Mouse (Mus musculus) Muller cell, postnatal 12 days (primary cell): Measurements from ENCODE around the gene Vps51.

Source experiments
- DNase-seq: peaks from one replicate; pipeline ENCODE4 v3.0.0-alpha.2; 2015; ENCODE audit errors: inconsistent ontology term

The Vps51 gene

DNA sequence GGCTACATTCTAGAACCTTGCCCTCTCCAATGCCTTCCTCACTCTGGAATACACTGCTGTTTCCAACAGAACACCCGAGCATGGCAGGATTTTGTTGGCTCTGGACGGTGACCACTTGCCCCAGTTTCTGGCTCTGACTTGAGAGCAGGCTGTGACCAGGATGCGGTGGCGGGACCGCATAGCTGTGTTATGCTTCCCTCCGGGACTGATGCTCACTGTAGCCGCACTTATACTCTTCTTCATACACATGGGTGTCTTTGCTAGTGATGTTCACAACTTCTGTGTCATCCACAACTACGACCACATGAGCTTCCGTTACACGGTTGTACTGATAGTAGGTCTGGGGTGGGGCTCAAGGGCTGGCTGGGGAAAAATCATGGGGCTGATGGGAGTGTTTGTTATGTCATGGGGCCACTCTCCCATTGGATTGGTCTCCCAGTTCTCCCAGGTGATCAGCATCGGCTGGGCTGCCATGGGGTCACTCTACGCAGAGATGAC lies 3.0 kb upstream of the Vps51 start, which contains the start of gene Tmem262:
TSS of gene Tmem262 (plus strand) at position 51 of the 498 bp plus-strand sequence.
- no peak for DNase-seq

DNA sequence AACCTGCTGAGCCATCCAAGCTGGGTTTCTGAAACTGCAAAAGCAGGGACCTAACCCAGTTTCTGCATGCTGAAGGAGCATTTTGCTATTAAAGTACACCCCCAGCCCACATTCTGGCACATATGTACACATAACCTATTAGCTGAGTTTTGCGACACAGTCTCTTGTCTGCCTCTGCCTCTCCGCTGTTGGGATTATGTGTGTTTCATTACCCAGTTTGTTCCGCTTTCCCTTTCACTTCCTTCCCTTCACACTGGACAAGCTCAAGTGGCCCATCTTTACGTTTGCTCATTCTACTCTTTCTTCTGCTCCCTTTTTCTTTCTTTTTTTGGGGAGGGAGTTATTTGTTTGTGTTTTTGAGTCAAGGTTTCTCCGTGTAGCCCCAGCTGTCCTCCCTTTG lies 3.1 kb downstream of the Vps51 start:
- no peak for DNase-seq

DNA sequence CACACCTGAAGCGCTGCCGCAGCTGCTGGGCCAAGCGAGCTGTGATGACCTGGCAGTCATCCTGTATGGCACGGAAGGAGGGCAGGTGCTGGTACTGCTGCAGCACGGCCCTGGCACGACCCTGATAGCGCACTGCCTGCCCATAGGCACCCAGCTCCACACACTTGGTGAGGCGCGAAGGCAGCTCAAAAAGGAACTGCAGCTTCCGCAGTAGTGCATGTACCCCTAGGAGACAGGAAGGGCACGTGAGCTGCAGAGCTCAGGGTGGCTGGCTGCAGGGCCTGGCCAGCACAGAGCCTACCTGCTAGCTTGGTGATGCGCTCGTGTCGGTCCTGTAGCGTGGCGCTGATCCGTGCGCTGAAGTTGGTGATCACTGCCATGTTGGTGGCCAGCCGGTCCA lies 5.8 kb downstream of the Vps51 start:
- no peak for DNase-seq

DNA sequence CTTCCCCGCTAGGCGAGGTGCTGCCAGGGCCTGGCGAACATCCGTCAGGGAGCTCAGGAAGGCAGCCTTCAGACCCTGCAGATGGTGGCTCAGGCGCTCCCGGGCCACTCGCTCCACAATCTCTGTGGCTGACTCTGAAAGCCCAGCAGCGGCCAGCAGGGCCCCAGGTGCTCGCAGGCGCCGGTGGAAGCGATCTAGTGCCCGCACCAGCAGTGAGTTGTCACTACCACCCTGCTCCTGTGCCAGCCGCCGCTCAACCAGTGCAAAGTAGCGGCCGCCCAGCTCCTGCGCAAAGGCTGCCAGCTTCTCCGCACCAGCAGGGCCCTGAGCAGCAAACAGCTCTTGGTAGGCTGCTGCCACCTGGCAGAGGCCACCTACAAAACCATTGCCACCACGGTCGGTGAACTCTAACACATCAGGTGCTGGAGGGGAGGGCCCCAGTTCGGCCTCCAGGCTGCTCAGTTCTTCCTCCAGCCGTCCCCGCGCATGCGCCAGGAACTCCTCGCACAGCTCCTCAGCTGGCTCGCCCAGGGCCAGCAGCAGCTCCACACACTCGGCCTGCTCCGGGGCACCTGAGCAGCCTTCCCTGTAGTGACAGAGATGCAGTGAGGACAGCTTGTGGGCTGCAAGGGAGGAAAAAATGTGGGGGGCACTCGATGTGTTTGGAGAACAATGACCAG lies 6.3 kb downstream of the Vps51 start:
- DNase-seq, result no peak

DNA sequence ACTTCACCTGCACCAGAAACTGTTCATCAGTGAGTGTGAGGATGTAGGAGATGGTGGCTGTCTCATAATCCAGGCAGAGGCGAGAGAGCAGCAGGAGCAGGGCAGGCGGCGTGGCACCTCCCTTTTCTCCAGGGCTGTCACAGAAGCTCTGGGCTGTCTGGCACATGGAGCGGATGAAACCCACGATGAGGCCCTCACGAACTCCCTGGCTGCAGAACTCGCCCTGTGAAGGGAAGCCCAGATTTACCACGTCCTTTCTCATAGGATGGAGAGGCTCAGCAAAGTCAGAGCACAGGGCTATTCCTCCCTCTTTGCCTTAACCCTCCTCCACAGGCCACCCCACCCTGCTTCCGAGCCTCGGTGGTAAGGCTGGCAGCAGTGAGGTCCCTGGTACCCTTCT lies 7.2 kb downstream of the Vps51 start:
- no peak for DNase-seq

DNA sequence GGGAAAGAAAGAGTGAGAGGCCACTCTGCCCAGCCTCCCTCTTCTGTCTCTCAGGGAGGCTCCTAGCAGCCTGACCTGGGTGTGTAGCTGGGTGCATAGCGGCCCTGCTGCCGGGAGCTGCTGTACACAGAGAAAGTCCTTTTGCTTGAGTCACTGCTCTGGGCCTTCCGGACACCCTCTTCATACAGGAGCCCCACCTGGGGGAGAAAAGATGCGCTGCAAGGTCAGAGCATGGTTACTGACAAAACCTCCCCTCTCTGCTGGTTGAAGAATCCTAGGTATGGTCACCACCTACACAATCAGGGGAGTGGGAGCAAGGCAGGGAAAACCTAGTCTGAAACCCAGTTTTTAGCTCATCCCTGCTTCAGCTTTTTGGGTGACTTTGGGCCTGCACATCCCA lies 8.1 kb downstream of the Vps51 start:
- no peak for DNase-seq

DNA sequence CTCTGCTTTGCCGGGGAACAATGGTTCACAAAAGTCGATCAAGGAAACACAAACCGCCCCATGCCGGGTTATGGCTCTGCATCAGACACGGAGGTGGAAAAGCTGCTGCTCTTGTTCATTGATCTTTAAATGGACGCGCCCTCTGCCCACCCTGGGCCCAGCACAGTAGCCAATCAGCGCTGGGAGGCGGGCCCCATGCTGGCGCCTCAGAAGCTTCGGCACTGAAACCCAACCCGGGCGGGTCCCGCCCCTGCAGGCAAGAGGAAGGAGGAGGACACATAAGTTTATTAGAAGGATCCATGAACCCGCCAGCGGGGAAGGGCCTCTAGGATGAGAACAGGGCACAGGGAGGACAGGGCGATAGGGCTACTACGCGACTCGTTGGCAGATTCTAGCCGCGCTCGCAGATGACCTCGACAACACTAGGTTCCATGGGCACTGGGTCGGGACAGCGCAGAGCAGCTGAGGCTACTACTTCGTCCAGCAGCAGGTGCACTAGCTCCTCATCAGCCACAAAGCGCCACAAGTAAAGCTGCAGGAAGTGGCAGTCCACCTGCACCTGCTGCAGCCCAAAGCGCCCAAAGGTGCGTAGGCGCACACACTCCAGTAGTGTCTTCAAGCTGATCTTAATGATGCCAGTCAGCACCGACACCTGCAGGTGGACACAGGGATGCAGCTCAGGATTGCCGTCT lies 9.2 kb downstream of the Vps51 start, which contains the start of gene Tm7sf2:
TSS of gene Tm7sf2 (minus strand) at position 650 of the 692 bp plus-strand sequence.
- peak; percentile 97 for DNase-seq

DNA sequence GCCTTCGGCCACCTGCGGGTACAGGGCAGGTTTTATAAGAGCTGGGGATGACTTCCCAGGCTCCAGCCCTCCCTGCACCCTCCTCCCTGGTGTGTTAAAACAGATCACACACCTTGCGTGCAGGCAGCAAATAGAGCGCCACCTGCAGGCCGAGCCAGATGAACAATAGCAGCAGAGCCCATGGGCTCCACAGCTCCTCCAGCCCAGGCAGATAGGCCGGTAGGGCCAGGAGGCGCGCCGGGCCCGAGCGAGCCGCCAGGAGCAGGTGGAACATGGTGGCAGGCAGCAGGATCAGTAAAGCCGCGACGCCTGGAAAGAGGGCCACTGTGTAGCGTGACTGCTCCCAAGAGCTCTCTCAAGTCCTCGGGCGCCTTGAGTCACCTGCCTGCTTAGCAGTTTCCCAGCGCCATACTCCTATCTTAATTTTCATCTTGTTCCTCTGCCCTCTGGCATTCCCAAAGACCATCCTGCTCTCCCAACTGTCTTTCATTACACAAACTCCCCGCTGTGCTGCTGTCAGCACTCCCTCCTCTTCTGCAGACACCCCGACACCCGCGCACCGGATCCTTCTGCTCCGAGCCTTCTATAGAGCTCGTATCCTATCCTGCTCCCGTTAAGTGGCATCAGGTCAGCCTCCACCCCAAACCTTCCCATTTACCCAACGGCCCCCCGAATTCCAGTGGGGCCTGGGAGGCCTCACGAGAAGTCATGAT lies 9.9 kb downstream of the Vps51 start:
- DNase-seq, result peak; percentile 66

DNA sequence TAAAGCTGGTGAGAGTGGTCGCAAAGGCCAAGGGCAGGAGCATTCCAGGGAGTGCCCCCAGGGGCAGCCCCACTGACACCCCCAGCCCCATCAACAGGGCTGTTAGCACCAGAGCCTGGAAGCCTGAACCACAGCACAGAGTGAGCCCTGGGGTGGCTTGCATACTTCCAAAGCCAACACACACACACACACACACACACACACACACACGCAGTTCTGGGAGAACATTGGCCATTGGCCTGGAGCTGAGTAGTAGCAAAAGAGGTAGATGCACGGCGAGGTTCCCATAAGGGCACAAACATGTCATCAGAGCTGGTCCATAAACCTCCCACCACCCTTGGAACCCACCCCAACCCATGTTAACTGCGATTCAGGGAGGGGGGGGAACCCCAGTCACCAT lies 10.5 kb downstream of the Vps51 start:
- no peak for DNase-seq

DNA sequence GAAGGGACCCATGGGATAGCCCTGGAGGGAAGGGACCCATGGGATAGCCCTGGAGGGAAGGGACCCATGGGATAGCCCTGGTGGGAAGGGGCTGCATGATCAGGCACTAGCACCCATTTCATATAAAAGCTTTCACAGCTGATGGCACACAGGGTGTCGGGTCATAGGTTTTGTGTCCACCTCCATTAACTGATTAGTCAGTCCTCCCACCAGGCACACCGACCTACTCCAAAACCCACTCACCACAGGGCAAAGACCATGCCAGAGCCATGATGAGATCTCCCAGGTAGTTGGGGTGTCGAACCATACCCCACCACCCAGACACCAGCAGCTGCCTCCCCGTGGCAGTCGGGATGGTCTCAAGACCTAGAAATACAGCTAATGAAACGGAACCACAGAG lies 13.9 kb downstream of the Vps51 start:
- no peak for DNase-seq

DNA sequence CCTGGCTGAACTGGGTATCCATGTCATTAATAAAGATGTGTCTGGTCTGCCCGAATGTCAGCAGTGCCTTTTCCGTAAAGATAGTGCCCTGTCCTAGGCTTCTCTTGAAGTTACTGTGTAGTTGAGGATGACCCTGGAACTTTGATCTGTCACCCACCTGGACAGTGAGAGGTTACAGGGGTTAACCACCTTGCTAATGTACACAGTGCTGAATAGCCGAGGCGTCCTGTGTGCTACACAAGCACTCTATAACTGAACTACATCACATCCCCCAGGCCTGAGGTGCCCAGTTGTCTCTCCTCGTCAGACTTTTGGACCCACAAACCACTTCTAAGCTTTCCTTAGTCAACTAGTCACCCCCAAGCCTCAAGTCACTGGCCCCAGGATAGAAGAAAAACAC lies 14.6 kb downstream of the Vps51 start:
- no peak for DNase-seq

DNA sequence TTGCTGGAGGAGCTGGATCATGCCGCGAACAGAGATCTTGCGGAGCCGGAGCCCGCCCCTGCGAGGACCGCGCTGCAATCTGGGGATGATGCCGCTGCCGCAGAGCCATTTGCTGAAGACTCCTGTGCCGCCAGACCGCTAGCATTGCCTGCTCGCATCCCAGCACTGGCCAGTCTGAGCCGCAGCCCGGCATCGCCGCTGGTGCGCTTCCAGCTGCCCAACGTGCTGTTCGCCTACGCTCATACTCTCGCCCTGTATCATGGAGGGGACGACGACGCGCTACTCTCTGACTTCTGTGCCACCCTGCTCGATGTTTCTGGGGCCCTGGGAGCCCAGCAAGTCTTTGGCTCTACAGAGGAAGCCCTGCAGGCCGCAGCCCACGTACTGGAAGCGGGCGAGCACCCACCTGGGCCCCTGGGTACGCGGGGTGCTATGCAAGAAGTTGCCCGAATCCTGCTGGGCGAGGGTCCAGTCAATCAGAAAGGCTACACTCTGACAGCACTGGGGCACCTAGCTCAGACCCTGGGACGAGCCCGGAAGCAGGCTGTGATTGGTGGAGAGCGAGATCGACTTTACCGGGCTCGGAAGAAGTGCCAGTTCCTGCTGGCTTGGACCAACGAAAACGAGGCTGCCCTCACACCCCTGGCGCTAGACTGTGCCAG lies 15.3 kb downstream of the Vps51 start:
- peak; percentile 49 for DNase-seq

DNA sequence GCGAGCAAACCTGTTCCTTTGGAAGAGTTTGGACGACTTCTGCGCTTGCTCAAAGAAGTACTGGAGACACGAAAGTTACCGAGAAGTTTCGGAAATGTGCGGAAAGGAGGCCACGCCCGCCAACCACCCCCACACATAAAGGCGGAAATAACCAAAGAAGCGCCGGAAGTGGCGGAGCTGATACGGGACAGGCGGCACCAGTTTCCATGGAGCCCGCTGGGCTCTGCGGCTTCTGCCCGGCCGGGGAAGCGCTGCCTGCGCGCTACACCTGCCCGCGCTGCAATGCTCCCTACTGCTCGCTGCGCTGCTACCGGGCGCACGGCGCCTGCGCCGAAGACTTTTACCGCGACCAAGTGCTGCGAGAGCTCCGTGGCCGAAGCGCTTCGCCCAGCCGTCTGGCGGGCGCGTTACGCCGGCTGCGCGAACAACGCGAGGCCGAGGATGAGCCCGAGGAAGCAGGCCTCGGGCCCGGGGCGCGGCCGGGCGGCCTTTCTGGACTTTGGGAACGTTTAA lies 16.0 kb downstream of the Vps51 start, which contains the start of gene Znhit2:
TSS of gene Znhit2 (plus strand) at position 172 of the 513 bp plus-strand sequence.
- DNase-seq, result peak; percentile 95

DNA sequence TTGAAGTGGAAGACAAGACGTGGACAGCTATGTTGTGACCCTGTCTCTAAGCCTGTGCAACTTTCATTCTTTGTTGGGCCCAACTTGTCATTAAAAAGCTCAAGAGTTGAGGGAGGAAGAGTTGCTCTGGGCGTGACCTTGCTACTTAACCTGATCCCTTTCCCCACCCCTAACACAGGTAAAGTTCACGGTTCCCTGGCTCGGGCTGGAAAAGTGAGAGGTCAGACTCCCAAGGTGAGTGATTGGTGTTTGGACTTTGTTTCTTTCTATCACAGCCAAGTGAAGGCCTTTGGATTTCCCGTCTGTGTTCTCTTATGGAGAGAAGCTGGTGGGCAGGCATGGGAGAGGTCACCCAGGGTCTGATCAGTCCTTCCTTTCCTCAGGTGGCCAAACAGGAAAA lies 18.1 kb downstream of the Vps51 start:
- no peak for DNase-seq

DNA sequence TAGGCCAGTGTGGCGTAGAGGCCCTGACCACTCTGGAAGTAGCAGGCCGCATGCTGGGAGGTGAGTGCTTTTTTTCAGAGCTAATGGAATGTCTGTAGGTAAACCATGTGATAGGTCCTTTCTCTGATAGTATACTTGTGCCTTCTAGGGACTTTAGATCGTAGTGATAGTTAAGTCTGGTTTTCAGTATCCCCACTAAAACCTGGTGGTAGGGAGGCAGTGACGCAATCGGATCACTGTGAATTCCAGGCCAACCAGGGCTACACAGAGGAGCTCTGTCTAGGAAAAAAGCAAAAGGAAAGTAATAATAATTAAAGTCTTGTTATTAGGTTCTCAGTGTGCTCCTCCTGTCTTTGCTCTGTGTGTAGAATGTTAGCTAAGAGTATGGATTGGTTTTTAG lies 18.5 kb downstream of the Vps51 start:
- no peak for DNase-seq

DNA sequence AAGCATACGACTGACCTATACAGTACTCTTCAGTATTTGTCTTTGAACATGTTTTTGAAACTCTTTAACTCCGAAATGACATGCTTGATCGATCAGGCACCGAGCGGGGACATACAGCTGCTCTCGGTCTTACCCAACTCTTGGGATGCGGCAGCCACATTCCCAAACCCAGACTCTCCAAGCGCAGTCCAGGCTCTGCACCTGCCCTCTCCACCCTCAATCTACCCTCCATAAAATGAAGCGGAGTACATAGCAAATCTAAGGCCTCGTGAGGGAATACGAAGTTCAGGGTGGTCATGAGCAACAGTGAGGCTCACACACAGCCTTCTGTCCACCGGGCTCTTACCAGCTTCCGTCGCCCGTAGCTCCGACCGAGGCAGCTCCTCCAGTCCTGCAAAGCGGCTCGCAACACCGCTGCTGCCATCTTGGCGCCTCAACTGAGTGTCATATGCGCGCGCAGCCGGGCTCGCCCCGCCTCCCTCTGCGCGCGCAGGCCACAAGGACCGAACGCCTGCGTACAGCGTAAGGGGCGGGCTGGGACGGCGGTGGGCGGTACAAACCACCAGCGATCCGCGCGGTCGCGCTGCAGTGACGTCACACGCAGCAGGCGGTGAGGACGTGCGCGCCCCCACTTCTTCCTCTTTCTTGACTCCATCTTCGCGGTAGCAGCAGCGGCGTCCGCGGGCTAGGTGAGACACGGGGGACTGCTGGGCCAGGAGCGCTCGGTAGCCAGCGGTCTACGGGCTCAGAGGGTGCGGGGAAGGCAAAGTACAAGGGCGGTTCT lies 19.5 kb downstream of the Vps51 start, which contains the start of the genes Mrpl49 and Fau:
TSS of gene Mrpl49 (minus strand) at position 473 of the 784 bp plus-strand sequence.
TSS of gene Fau (plus strand) at position 532 of the 784 bp plus-strand sequence.
- DNase-seq, result peak; percentile 98

DNA sequence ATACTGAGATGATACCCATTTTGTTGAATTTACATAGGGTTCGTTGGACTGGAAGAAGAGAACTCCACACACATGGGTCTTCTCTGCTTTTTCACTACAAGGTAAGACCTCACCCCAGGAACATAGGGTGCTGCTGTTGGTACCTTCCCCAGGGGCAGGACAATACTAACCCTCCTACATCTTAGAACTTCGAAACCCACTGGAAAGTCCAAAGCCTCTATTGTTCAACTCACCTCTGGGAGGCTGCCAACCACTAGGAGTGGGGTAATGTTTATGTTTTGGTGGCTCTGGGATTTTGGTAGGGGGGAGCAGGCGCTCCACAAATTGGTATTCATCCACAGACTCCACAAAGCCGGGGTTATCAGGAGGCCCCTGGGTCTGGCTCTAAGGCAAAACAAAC lies 20.3 kb downstream of the Vps51 start:
- DNase-seq, result no peak

DNA sequence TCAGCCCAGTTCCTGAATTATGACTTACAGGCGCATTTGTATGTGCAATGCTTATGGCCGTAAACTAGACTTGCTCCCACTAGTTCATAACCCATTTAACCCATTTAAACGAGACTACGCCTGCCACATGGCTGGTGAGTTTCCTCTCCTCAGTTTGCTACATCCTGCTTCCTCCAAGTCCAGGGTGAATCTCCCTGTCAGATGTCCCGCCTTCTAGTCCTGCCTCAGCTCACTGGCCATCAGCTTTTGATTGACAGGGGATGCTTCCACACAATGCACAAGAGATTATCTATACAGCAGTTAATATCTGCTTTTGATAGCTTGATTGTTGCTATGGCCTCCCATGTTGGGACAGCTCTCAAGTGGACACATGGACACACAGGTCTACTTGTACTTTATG lies 22.7 kb downstream of the Vps51 start:
- no peak for DNase-seq

DNA sequence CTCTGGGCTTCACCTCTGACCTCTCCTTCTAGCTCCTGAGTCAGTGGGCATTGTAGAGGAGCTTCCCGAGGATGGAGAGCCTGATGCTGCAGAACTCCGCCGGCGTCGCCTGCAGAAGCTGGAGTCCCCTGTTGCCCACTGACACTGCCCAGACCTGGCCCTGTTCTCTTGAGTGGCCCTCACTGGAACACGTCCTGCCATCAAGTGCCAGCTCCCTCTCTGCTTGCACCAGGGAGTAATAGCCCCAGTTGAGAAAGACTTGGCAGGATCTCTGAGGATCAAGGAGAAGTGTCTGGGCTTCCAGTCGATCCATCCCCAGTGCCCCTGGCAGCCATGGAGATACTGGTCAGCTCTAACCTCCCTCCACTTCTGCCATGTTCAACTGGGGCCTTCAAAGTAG lies 24.5 kb downstream of the Vps51 start:
- no peak for DNase-seq

DNA sequence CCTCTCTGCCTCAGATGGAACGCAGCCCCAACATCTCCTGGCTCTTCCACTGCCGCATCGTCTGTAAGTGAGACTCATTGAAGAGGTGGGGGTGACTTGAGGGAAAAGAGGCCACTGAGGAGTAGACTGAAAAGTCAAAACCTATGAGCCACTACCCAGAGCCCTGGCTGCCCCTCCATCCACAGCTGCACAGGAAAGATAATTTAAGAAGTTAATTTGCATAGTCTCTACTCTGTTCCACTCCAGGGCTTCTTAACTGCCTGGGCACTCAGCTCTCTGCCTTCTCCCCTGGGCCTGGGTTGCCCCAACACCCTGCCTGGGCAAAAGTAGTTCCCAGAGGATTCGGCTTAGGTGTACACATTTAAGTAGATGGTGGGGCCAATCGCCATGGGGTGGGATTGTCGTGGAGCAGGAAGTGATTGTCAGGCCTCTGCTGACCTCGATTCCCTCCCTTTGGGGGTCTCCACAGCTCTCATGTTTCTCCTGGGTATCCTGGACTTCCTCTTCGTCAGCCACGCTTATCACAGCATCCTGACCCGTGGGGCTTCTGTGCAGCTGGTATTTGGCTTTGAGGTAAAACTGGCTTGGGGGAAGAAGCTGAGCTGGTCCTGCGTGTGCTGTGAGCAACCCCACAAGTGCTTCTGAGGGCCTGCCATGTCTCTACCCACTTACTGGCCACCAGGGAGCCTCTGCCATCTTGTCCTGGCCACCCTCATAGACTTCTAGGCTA lies 28.2 kb downstream of the Vps51 start:
- no peak for DNase-seq
